Mouse (Mus musculus): ENCODE data around the gene Krt77.

The Krt77 gene

DNA sequence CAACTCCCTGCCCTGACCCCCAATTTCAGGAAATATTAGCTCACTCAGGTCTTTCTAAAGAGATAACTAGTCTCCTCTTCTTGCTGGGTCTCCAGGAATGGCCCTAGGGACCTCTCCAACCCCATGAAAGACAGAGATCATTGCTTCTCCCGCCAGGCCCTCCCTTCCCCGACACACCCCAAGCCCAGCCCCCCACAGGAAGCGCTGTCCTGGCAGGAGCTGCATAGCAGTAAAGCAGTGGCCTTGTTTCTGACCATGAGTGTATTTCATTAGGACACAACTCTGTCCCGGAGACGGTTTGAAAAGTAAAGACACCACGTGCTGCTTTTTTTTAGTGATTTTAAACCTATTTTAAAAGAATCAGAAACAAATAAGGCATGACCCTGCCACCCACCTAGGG is 36.4 kb downstream of the Krt77 start:
- DNase-seq, result no peak

DNA sequence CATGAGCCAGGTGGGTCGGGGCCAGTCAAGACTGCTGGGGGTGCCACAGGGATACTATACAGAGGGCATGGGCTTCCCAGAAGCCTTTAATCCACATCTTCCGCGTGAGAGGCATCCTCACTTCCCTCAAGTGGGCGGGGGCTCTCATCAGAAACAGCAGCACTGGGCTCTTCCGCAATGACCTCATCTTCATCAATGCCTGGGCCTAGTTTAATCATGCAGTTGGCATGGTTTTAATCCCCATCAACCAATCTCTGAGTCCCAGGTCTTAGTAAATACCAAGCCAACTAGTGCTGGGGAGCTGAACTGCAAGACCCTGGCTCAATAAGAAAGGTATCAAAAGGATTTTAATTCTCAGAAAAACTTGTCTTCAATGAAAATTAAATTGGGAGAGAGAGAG is 40.1 kb downstream of the Krt77 start:
- DNase-seq, result no peak

DNA sequence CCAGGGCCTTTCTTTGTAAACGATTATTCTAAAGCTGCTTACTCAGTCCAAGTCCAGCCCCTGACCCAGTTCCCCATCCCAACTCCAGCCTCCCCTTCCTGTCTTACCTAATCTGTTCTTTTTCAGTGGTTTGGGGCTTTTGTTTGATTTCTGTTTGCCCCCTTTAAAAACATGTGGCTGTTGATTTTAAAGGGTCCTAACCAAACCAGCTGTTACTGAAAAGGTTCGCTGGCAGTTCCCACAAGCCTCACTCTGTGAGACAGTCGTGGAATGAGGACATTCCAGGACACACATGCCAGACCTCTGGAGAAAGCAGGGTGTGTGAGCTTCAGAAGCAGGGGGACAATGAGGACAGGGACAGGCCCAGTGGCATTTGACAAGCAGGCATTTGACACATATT is 47.7 kb downstream of the Krt77 start:
- no peak for DNase-seq

DNA sequence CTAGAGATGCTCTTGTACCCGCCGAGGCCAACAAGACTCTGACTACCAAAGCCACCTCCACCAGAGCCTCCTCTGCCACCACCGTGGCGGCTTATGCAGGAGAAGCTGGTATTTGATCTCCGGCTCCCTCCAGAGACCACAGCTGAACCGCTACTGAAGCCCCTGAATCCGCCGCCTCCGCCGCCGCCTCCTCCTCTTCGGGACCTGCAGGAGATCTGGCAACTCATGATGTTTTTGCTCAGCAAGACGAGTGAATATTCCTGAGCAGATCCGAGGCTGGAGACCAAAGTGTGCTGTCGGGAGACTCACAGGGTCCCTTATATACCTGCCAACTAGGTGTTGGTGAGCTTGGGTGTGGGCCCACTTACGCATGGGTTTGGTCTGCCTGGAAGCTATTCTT is 51.6 kb downstream of the Krt77 start, which contains the start of gene Krt2:
Gene Krt2, minus strand, starts transcription at position 295 of the 400 bp plus-strand sequence.
- DNase-seq, result no peak

Measured in cerebellum, adult 9-10 months (tissue).